Mouse (Mus musculus): ENCODE measurements around the gene Dpf2. TPM values are rescaled to one million over a fixed set of nuclear protein-coding genes. Genes with fewer than 3 reads are reported as not detected.
A peak's percentile ranks its signal among the peaks of the same experiment; 100 is the strongest.

The Dpf2 gene
- polyA plus RNA-seq, 1 experiment from 2014 or later, result 246 TPM

- peaks cover 99% of the 10 kb centered on the region for H3K36me3 ChIP-seq (replicated peaks)
- 82% methylated on average over 8 of the region's 8 CpGs for WGBS
- no peak for DNase-seq (ENCODE audit: extremely low spot score, low spot score)
- no peaks in the 10 kb centered on the region for H3K4me1 ChIP-seq
- H3K4me3 ChIP-seq, result no peak overlapping the region
- no peaks in the 10 kb centered on the region for H3K27me3 ChIP-seq (ENCODE audit: poor library complexity, severe bottlenecking)
- no peaks in the 10 kb centered on the region for H3K9me3 ChIP-seq
- no peak overlapping the region for H3K27ac ChIP-seq
Observed at GRCm38 (mm10) chr19:5944145-5944544, 31.3 kb upstream of the Dpf2 start.

- Histone ChIP-seq H3K4me3 (no peak overlapping the region), H3K27ac (no peak overlapping the region), H3K9me3 (no peaks in the 10 kb centered on the region), H3K27me3 (ENCODE audit: poor library complexity, severe bottlenecking) (no peaks in the 10 kb centered on the region), H3K36me3 (replicated peaks) (peaks cover 98% of the 10 kb centered on the region), H3K4me1 (peaks cover 1% of the 10 kb centered on the region; the same call in 1 of the 2 replicates)
- no peak for DNase-seq (ENCODE audit: extremely low spot score, low spot score)
- 95% methylated on average over 15 of the region's 15 CpGs for WGBS
Observed at GRCm38 (mm10) chr19:5943404-5943803, 30.6 kb upstream of the Dpf2 start.

- Histone ChIP-seq H3K36me3 (replicated peaks) (peaks cover 90% of the 10 kb centered on the region), H3K27me3 (ENCODE audit: poor library complexity, severe bottlenecking) (no peaks in the 10 kb centered on the region), H3K4me1 (peaks cover 10% of the 10 kb centered on the region), H3K9me3 (no peaks in the 10 kb centered on the region), H3K4me3 (no peak overlapping the region), H3K27ac (no peak overlapping the region)
- no peak for DNase-seq (ENCODE audit: extremely low spot score, low spot score)
- 94% methylated on average over 7 of the region's 7 CpGs for WGBS
Observed at GRCm38 (mm10) chr19:5942581-5942980, 29.8 kb upstream of the Dpf2 start.

- Histone ChIP-seq H3K36me3 (replicated peaks) (peaks cover 71% of the 10 kb centered on the region), H3K4me3 (no peak overlapping the region), H3K9me3 (no peaks in the 10 kb centered on the region), H3K4me1 (peaks cover 16% of the 10 kb centered on the region), H3K27ac (no peak overlapping the region), H3K27me3 (ENCODE audit: poor library complexity, severe bottlenecking) (no peaks in the 10 kb centered on the region)
- DNase-seq (ENCODE audit: extremely low spot score, low spot score), result no peak
- 90% methylated on average over 10 of the region's 10 CpGs for WGBS
Observed at GRCm38 (mm10) chr19:5940656-5941055, 27.8 kb upstream of the Dpf2 start.

GRCm38 (mm10) chr19:5940173-5940572 lies 27.4 kb upstream of the Dpf2 start:
- Histone ChIP-seq H3K27ac (no peak overlapping the region), H3K27me3 (ENCODE audit: poor library complexity, severe bottlenecking) (no peaks in the 10 kb centered on the region), H3K4me3 (no peak overlapping the region), H3K9me3 (no peaks in the 10 kb centered on the region), H3K4me1 (peaks cover 18% of the 10 kb centered on the region), H3K36me3 (replicated peaks) (peaks cover 66% of the 10 kb centered on the region)
- 83% methylated on average over 4 of the region's 4 CpGs for WGBS
- no peak for DNase-seq (ENCODE audit: extremely low spot score, low spot score)

GRCm38 (mm10) chr19:5939715-5940114 lies 26.9 kb upstream of the Dpf2 start:
- Histone ChIP-seq H3K36me3 (replicated peaks) (peaks cover 61% of the 10 kb centered on the region), H3K27ac (no peak overlapping the region)
- no peak for DNase-seq (ENCODE audit: extremely low spot score, low spot score)

GRCm38 (mm10) chr19:5938516-5938915 lies 25.7 kb upstream of the Dpf2 start:
- no peak overlapping the region for H3K27ac ChIP-seq
- H3K9me3 ChIP-seq, result no peaks in the 10 kb centered on the region
- peaks cover 21% of the 10 kb centered on the region for H3K4me1 ChIP-seq
- no peaks in the 10 kb centered on the region for H3K27me3 ChIP-seq (ENCODE audit: poor library complexity, severe bottlenecking)
- DNase-seq (ENCODE audit: extremely low spot score, low spot score), result no peak
- H3K36me3 ChIP-seq (replicated peaks), result peaks cover 49% of the 10 kb centered on the region
- no peak overlapping the region for H3K4me3 ChIP-seq
- WGBS, result 85% methylated on average over 6 of the region's 6 CpGs

More at GRCm38 (mm10) chr19:5939715-5940114, 26.9 kb upstream of the Dpf2 start:
- no peaks in the 10 kb centered on the region for H3K9me3 ChIP-seq
- no peak overlapping the region for H3K4me3 ChIP-seq
- peaks cover 21% of the 10 kb centered on the region for H3K4me1 ChIP-seq
- no peaks in the 10 kb centered on the region for H3K27me3 ChIP-seq (ENCODE audit: poor library complexity, severe bottlenecking)
- 87% methylated on average over 5 of the region's 5 CpGs for WGBS

- Histone ChIP-seq H3K4me1 (peaks cover 21% of the 10 kb centered on the region), H3K36me3 (replicated peaks) (peaks cover 43% of the 10 kb centered on the region), H3K27me3 (ENCODE audit: poor library complexity, severe bottlenecking) (no peaks in the 10 kb centered on the region), H3K9me3 (no peaks in the 10 kb centered on the region), H3K27ac (0 out of 2 replicates have a peak overlapping the region, but pooled peaks have one; percentile 9), H3K4me3 (no peak overlapping the region; the same call in 1 of the 2 replicates)
- no peak for DNase-seq (ENCODE audit: extremely low spot score, low spot score)
- WGBS, result 46% methylated on average over 14 of the region's 14 CpGs
Observed at GRCm38 (mm10) chr19:5937836-5938406, 25.1 kb upstream of the Dpf2 start.

- peaks cover 37% of the 10 kb centered on the region for H3K36me3 ChIP-seq (replicated peaks)
- 81% methylated on average over 21 of the region's 21 CpGs for WGBS
- H3K4me1 ChIP-seq, result peaks cover 21% of the 10 kb centered on the region
- peak overlapping the region; percentile 44; the same call in 1 of the 2 replicates for H3K27ac ChIP-seq
- no peaks in the 10 kb centered on the region for H3K9me3 ChIP-seq
- no peak for DNase-seq (ENCODE audit: extremely low spot score, low spot score)
- H3K27me3 ChIP-seq (ENCODE audit: poor library complexity, severe bottlenecking), result no peaks in the 10 kb centered on the region
- H3K4me3 ChIP-seq, result no peak overlapping the region; the same call in 1 of the 2 replicates
Observed at GRCm38 (mm10) chr19:5937095-5937835, 24.5 kb upstream of the Dpf2 start.

- H3K27ac ChIP-seq, result no peak overlapping the region
- WGBS, result 82% methylated on average over 5 of the region's 5 CpGs
- no peaks in the 10 kb centered on the region for H3K9me3 ChIP-seq
- H3K36me3 ChIP-seq (replicated peaks), result peaks cover 22% of the 10 kb centered on the region
- DNase-seq (ENCODE audit: extremely low spot score, low spot score), result no peak
- H3K4me3 ChIP-seq, result no peak overlapping the region
- H3K27me3 ChIP-seq (ENCODE audit: poor library complexity, severe bottlenecking), result no peaks in the 10 kb centered on the region
- peaks cover 21% of the 10 kb centered on the region for H3K4me1 ChIP-seq
Observed at GRCm38 (mm10) chr19:5935691-5936090, 22.9 kb upstream of the Dpf2 start.

- 75% methylated on average over 3 of the region's 3 CpGs for WGBS
- Histone ChIP-seq H3K36me3 (replicated peaks) (peaks cover 18% of the 10 kb centered on the region), H3K27ac (no peak overlapping the region; the same call in 1 of the 2 replicates), H3K4me1 (peaks cover 21% of the 10 kb centered on the region), H3K27me3 (ENCODE audit: poor library complexity, severe bottlenecking) (no peaks in the 10 kb centered on the region), H3K9me3 (no peaks in the 10 kb centered on the region), H3K4me3 (no peak overlapping the region)
- DNase-seq (ENCODE audit: extremely low spot score, low spot score), result no peak
Observed at GRCm38 (mm10) chr19:5935266-5935665, 22.5 kb upstream of the Dpf2 start.

- H3K4me1 ChIP-seq, result peaks cover 28% of the 10 kb centered on the region
- no peaks in the 10 kb centered on the region for H3K9me3 ChIP-seq
- H3K4me3 ChIP-seq, result no peak overlapping the region
- WGBS, result 80% methylated on average over 14 of the region's 14 CpGs
- DNase-seq (ENCODE audit: extremely low spot score, low spot score), result no peak
- peaks cover 17% of the 10 kb centered on the region for H3K27me3 ChIP-seq (ENCODE audit: poor library complexity, severe bottlenecking)
- peak overlapping the region; percentile 20; the same call in 1 of the 2 replicates for H3K27ac ChIP-seq
- no peaks in the 10 kb centered on the region for H3K36me3 ChIP-seq (replicated peaks)
Observed at GRCm38 (mm10) chr19:5929634-5930596, 17.1 kb upstream of the Dpf2 start.
